Mouse (Mus musculus): ENCODE results near the gene Npb.

GRCm38 (mm10) chr11:120577211-120578023 lies 30.9 kb upstream of the Npb start:
- peak; percentile 60 for TF ChIP-seq CTCF (IDR thresholded peaks at IDR 0.05; ENCODE audit: low read depth)
- no peak for TF ChIP-seq EP300 (IDR thresholded peaks at IDR 0.05; ENCODE audit: low read depth)

Data from liver, postnatal 0 days (tissue).